Mouse (Mus musculus): ENCODE measurements around the gene Fem1a.

Gene Fem1a

DNA sequence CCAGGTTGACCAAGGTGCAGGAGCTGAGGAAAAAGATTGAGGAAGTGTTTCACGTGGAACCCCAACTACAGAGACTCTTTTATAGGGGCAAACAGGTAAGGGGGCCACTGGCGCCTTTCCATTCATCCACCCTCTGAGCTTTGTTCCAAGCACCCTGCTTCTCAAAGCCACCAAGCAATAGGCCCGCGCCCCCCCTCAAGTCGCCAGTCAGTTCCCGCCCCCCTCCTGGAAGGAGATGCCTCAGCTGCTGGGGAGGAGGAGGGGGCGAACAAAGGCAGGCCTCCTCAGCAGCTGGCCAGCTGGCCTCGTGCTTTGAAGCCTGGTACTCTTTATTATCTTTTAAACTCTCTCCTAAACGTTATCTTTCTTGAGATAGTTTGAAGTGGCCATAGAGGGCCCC, 48.5 kb downstream of the Fem1a start:
- DNase-seq = no peak

DNA sequence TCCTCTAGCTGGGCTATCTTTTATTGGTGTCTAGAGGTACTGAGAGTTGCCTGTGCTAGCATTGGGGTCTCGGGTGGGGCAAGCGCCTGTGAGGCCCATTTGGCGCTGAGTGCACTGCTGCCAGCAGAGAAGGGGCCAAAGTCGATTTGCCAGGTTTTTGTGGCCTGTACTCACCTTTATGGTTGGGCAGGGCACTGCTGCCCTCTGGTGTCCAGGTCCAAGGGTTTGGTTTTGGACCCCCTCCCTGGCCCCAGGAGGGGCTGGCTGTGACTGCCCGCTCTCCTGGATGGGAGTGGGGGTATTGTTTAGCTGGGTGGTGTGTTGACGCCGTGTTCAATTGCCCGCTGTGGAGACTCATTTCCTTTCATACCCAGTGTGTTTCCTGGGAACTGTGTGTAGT, 49.2 kb downstream of the Fem1a start:
- DNase-seq = no peak

DNA sequence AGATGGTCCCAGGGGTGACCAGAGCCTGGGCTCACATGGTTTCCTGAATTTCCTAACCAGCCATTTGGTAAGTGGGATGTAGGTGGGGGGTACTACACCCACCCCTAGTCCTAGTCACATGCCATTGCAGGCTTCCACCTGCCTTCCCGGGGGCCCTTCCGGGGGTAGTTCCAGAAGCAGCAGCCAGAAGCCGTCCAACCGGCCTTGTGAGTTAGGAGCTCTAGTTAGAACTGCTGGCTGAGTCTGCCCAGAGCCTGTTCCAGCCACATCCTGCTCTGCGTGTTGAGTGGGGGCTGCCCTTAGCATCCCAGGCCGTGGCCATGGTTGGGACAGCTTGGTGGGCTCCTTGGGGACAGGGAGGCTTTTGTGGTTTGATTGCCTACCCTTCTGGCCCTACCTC, 51.5 kb downstream of the Fem1a start:
- no peak for DNase-seq

DNA sequence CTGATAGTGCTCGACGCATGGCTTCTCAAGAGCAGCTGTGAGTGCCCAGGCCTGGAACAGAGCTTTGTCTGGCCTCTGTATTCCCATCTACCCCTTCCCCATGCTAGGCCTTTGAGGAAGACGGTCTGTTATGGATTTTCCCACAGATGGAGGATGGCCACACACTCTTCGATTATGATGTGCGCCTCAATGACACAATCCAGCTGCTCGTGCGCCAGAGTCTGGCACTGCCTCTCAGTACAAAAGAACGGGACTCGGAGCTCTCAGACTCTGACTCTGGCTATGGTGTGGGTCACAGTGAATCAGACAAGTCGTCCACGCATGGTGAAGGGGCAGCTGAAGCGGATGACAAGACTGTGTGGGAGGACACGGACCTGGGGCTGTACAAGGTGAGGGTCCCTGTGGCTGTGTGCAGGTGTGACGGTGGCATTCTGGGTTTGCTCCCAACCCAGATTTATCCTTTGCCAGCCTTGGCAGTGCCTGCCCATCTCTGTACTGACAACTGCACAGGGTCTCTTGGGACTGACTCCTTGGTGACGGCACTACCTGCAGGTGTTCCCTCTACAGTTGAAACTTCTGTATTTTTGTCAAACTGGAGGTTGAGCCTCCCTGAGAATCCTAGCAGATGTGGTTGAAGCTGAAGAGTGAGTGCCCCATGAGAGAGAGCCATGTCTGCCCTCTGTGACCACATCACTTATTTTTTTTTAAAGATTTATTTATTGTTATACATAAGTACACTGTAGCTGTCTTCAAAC, 52.8 kb downstream of the Fem1a start:
- DNase-seq = no peak
